Comparison of ENCODE assay signal across 20 mouse cellular contexts in the genomic region with DNA sequence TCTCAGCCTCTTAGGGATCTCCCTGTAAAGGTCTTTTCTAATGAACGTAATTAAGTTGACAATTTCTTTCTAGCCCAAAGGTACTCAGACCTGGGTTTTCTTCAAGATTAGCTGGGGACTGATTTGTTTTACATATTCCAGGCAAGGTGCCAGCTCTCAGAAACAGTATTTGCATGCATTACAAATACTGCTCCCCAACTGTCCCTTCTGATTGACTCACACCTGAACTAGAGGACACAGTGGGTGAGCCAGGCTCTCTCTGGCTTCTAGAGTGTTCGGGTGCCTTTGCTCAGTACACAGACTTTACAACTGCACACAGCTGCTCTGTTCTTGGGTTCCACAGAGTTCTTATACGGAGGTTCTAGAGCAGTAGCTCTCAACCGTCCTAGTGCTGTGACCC.
DNase-seq lines count a peak whose midpoint lies in the region; ATAC-seq and TF ChIP-seq lines count a peak whose summit lies in the region.
"Had no signal": no experiment of that assay in that cellular context is flagged by ENCODE, and none has a peak within 500 bp of the region (broad histone marks: within the 10 kb centered on the region; RNA-seq: fewer than 3 reads in every experiment).

No protein-coding gene starts in this region.

- TF ChIP-seq CTCF in lung, embryonic 14.5 days (IDR thresholded peaks at IDR 0.05; ENCODE audit: low read depth) = no peak
- TF ChIP-seq CTCF in cerebellum, adult 2 months (IDR thresholded peaks at IDR 0.05; ENCODE audit: borderline replicate concordance, insufficient read depth, low read depth, low read length) = no peak

- no peaks in the 10 kb centered on the region for H3K27me3 ChIP-seq in forebrain, embryonic 14.5 days (replicated peaks; ENCODE audit: control insufficient read depth, insufficient read depth, low read length)
- H3K27me3 ChIP-seq in forebrain, embryonic 11.5 days (ENCODE audit: control insufficient read depth, insufficient read depth, low read length) = no peaks in the 10 kb centered on the region
- H3K27me3 ChIP-seq in lung, embryonic 14.5 days (ENCODE audit: insufficient read depth, low read length) = no peaks in the 10 kb centered on the region
- no peaks in the 10 kb centered on the region for H3K27me3 ChIP-seq in stomach, embryonic 16.5 days (ENCODE audit: control insufficient read depth, insufficient read depth, low read length)
- H3K27me3 ChIP-seq in cerebellum, adult 2 months (ENCODE audit: control insufficient read depth, insufficient read depth, low read length) = no peaks in the 10 kb centered on the region
- H3K27me3 ChIP-seq: embryonic facial prominence, embryonic 12.5 days; forebrain, embryonic 13.5 days; heart, embryonic 13.5 days; hindbrain, embryonic 13.5 days; Patski had no signal

- H3K9me3 ChIP-seq in forebrain, embryonic 14.5 days (replicated peaks; ENCODE audit: control insufficient read depth, low read length) = no peaks in the 10 kb centered on the region
- peaks cover 3% of the 10 kb centered on the region; the same call in 1 of the 2 replicates for H3K9me3 ChIP-seq in forebrain, embryonic 11.5 days (ENCODE audit: control insufficient read depth, low read length)
- H3K9me3 ChIP-seq in lung, embryonic 14.5 days (ENCODE audit: low read depth, low read length) = no peaks in the 10 kb centered on the region
- peaks cover 4% of the 10 kb centered on the region; the same call in 1 of the 2 replicates for H3K9me3 ChIP-seq in stomach, embryonic 16.5 days (replicated peaks; ENCODE audit: control insufficient read depth, low read length)

- 77% methylated on average over 4 of the region's 4 CpGs for whole genome bisulfite sequencing in forebrain, embryonic 14.5 days
- 93% methylated on average over 4 of the region's 4 CpGs for WGBS in forebrain, embryonic 11.5 days
- WGBS in lung, embryonic 14.5 days = 50% methylated on average over 4 of the region's 4 CpGs
- 56% methylated on average over 4 of the region's 4 CpGs for WGBS in stomach, embryonic 16.5 days
- WGBS in cerebellum, adult 2 months = 86% methylated on average over 4 of the region's 4 CpGs

- no peaks in the 10 kb centered on the region for H3K4me1 ChIP-seq in forebrain, embryonic 14.5 days (ENCODE audit: control insufficient read depth, insufficient read depth, low read length)
- no peaks in the 10 kb centered on the region for H3K4me1 ChIP-seq in forebrain, embryonic 11.5 days (replicated peaks; ENCODE audit: control insufficient read depth, insufficient read depth, low read length)
- H3K4me1 ChIP-seq in lung, embryonic 14.5 days (ENCODE audit: insufficient read depth) = peaks cover 3% of the 10 kb centered on the region; the same call in 1 of the 2 replicates
- H3K4me1 ChIP-seq in stomach, embryonic 16.5 days (ENCODE audit: control insufficient read depth, insufficient read depth, low read length) = 0 out of 2 replicates have a peak, but pooled peaks cover 6% of the 10 kb centered on the region
- peaks cover 16% of the 10 kb centered on the region for H3K4me1 ChIP-seq in cerebellum, adult 2 months (ENCODE audit: control insufficient read depth, insufficient read depth, low read length)
- H3K4me1 ChIP-seq: embryonic facial prominence, embryonic 12.5 days; forebrain, embryonic 13.5 days had no signal

- peak; percentile 24 for DNase-seq in forebrain, embryonic 14.5 days (ENCODE audit: low spot score)
- DNase-seq in forebrain, embryonic 11.5 days (ENCODE audit: low spot score) = no peak
- peak; percentile 54 for DNase-seq in lung, embryonic 14.5 days
- DNase-seq in lung, postnatal 10 days = no peak
- peak; percentile 6 for DNase-seq in 3T3-L1 (ENCODE audit: low read depth, low spot score)
- no peak for DNase-seq in cerebellum, adult 2 months
- DNase-seq: adrenal gland, postnatal 14 days; cerebellum, adult 8-10 months; cerebellum, postnatal 14 days; embryo, embryonic 11 days; gastrocnemius, adult 2 months; gastrocnemius, postnatal 25 days; heart, postnatal 4 days had no signal

- H3K4me2 ChIP-seq in forebrain, embryonic 14.5 days (ENCODE audit: low read length) = no peak overlapping the region
- no peak overlapping the region for H3K4me2 ChIP-seq in forebrain, embryonic 11.5 days (ENCODE audit: low read depth, low read length, severe bottlenecking)
- H3K4me2 ChIP-seq in lung, embryonic 14.5 days = no peak overlapping the region
- H3K4me2 ChIP-seq in stomach, embryonic 16.5 days (ENCODE audit: low read depth, low read length) = no peak overlapping the region
- H3K4me2 ChIP-seq: embryonic facial prominence, embryonic 12.5 days; forebrain, embryonic 13.5 days; heart, embryonic 13.5 days; hindbrain, embryonic 13.5 days had no signal

- no peak overlapping the region for H3K27ac ChIP-seq in forebrain, embryonic 14.5 days (ENCODE audit: low read depth, low read length)
- H3K27ac ChIP-seq in forebrain, embryonic 11.5 days (ENCODE audit: low read depth, low read length) = no peak overlapping the region
- no peak overlapping the region for H3K27ac ChIP-seq in lung, embryonic 14.5 days (ENCODE audit: low read depth)
- no peak overlapping the region for H3K27ac ChIP-seq in stomach, embryonic 16.5 days (ENCODE audit: low read length)
- H3K27ac ChIP-seq in cerebellum, adult 2 months (ENCODE audit: insufficient read depth, low read length) = no peak overlapping the region
- H3K27ac ChIP-seq: embryonic facial prominence, embryonic 12.5 days; forebrain, embryonic 13.5 days; gastrocnemius, adult 2 months; heart, embryonic 13.5 days; hindbrain, embryonic 13.5 days had no signal

- H3K36me3 ChIP-seq in forebrain, embryonic 14.5 days (ENCODE audit: control insufficient read depth, insufficient read depth, low read length) = no peaks in the 10 kb centered on the region
- no peaks in the 10 kb centered on the region for H3K36me3 ChIP-seq in forebrain, embryonic 11.5 days (ENCODE audit: control insufficient read depth, insufficient read depth, low read length)
- H3K36me3 ChIP-seq in lung, embryonic 14.5 days (ENCODE audit: insufficient read depth) = no peaks in the 10 kb centered on the region
- no peaks in the 10 kb centered on the region for H3K36me3 ChIP-seq in stomach, embryonic 16.5 days (ENCODE audit: control insufficient read depth, insufficient read depth, low read length)
- H3K36me3 ChIP-seq: embryonic facial prominence, embryonic 12.5 days; heart, embryonic 13.5 days; hindbrain, embryonic 13.5 days had no signal

- no peak for TF ChIP-seq POLR2A in cerebellum, adult 2 months (IDR thresholded peaks at IDR 0.05; ENCODE audit: borderline replicate concordance, insufficient read depth, low read length)

- no peak overlapping the region for H3K9ac ChIP-seq in forebrain, embryonic 14.5 days (ENCODE audit: low read length)
- no peak overlapping the region for H3K9ac ChIP-seq in forebrain, embryonic 11.5 days (ENCODE audit: low read length)
- H3K9ac ChIP-seq in lung, embryonic 14.5 days = no peak overlapping the region
- H3K9ac ChIP-seq in stomach, embryonic 16.5 days (ENCODE audit: low read length) = no peak overlapping the region
- H3K9ac ChIP-seq: embryonic facial prominence, embryonic 12.5 days; forebrain, embryonic 13.5 days; heart, embryonic 13.5 days; hindbrain, embryonic 13.5 days had no signal

- ATAC-seq in forebrain, embryonic 14.5 days = no peak
- ATAC-seq in forebrain, embryonic 11.5 days (replicated peaks; ENCODE audit: low FRiP score) = no peak
- ATAC-seq in lung, embryonic 14.5 days (ENCODE audit: insufficient read depth) = no peak
- ATAC-seq in stomach, embryonic 16.5 days (ENCODE audit: insufficient read depth, low FRiP score) = peak; percentile 53; the same call in 1 of the 2 replicates
- ATAC-seq: activated CD4-positive, CD25-positive, alpha-beta regulatory T cell, adult 4 months; forebrain, embryonic 13.5 days; Patski had no signal

- H3K4me3 ChIP-seq in forebrain, embryonic 14.5 days (ENCODE audit: low read depth, low read length) = no peak overlapping the region
- no peak overlapping the region for H3K4me3 ChIP-seq in forebrain, embryonic 11.5 days (ENCODE audit: low read depth, low read length)
- no peak overlapping the region for H3K4me3 ChIP-seq in lung, embryonic 14.5 days (ENCODE audit: low read depth, low read length)
- no peak overlapping the region for H3K4me3 ChIP-seq in stomach, embryonic 16.5 days (replicated peaks; ENCODE audit: low read length)
- H3K4me3 ChIP-seq in cerebellum, adult 2 months (replicated peaks; ENCODE audit: insufficient read depth, low read depth, low read length) = no peak overlapping the region
- H3K4me3 ChIP-seq: embryonic facial prominence, embryonic 12.5 days; forebrain, embryonic 13.5 days; gastrocnemius, adult 2 months; heart, embryonic 13.5 days; hindbrain, embryonic 13.5 days had no signal

Comparison
In these comparisons a context has a peak if more than half of its experiments do, and no peak if none do; other contexts are left out.
1. DNase-seq: peak in forebrain, embryonic 14.5 days (single experiment), lung, embryonic 14.5 days (single experiment) and 3T3-L1 (single experiment); none in forebrain, embryonic 11.5 days (single experiment), lung, postnatal 10 days (single experiment) and cerebellum, adult 2 months (0 of 2).